Mouse (Mus musculus): ENCODE results near the gene Trim67.

GRCm38 (mm10) chr8:124840900-124841299, 48.0 kb downstream of the Trim67 start:
- TF ChIP-seq CTCF (IDR thresholded peaks at IDR 0.05; ENCODE audit: low read depth, low read length), result no peak
- TF ChIP-seq GATA1 (IDR thresholded peaks at IDR 0.05; ENCODE audit: borderline replicate concordance, low read length), result no peak
- no peak for TF ChIP-seq TAL1 (conservative IDR thresholded peaks at IDR 0.05; ENCODE audit: low read depth, low read length)
- TF ChIP-seq POLR2AphosphoS5 (IDR thresholded peaks at IDR 0.05; ENCODE audit: insufficient replicate concordance, low read depth, low read length), result no peak
- no peak for TF ChIP-seq GATA2 (IDR thresholded peaks at IDR 0.05; ENCODE audit: borderline replicate concordance, low read depth, low read length)

All from G1E (cell line).